Mouse (Mus musculus): ENCODE data around the gene Gpn2.

DNA sequence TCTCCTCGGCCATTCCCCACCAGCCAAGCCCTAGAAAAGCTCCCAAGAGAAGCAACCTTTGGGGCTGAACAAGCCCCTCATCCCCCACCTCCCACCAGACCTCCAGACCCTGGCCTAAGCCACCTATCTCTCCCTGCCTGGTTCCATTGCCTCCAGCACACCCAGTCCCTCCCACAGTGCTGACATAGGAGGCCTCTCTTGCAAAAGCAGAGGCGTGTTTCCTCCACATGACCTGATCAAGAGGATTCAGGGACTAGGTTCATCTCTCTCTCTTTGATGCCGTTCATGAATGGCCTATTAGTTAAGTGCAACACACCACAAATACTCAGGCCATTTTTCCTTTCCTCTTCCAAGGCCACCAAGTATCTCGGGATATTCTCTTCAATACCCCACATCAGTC is 24.3 kb upstream of the Gpn2 start:
- TF ChIP-seq CTCF (IDR thresholded peaks at IDR 0.05; ENCODE audit: low read depth, low read length) = no peak
- TF ChIP-seq POLR2A (IDR thresholded peaks at IDR 0.05; ENCODE audit: borderline replicate concordance, low read depth, low read length) = no peak

Measured in bone marrow macrophage, adult 2 months (primary cell).